Mouse (Mus musculus) intestine, embryonic 16.5 days (tissue): ENCODE results near the gene Smok3a. TPM values are rescaled to one million over a fixed set of nuclear protein-coding genes. Genes with fewer than 3 reads are reported as not detected.
"Not testable (repeated sequence)": the region's sequence is repeated elsewhere in the genome, so short reads cannot be mapped to it uniquely, and the experiment has no call there.

Experiments
- ATAC-seq: fragments of 200-750 bp; cut with Nextera tagmentation; 2 replicates; pipeline ENCODE4 v1.8.0; 2017; ENCODE audit warnings: moderate TSS enrichment, moderate library complexity
- H3K27ac ChIP-seq: fragments of 300-500 bp; sonication (generic); 2 replicates; pipeline ENCODE4 v1.5.1; 2014; ENCODE audit warnings: mild to moderate bottlenecking, low read length
- H3K27me3 ChIP-seq: fragments of 300-500 bp; sonication (generic); replicated peaks from 2 replicates; pipeline ENCODE4 v1.6.1; 2014; ENCODE audit warnings: low read length, control low read depth, mixed read lengths; ENCODE audit not compliant: control insufficient read depth, insufficient read depth
- H3K36me3 ChIP-seq: fragments of 300-500 bp; sonication (generic); 2 replicates; pipeline ENCODE4 v1.6.1; 2014; ENCODE audit warnings: low read length, control low read depth; ENCODE audit not compliant: control insufficient read depth, insufficient read depth
- H3K4me1 ChIP-seq: fragments of 300-500 bp; sonication (generic); 2 replicates; pipeline ENCODE4 v1.6.1; 2014; ENCODE audit warnings: low read length, control low read depth, mixed read lengths; ENCODE audit not compliant: control insufficient read depth, insufficient read depth
- H3K4me2 ChIP-seq: fragments of 300-500 bp; sonication (generic); 2 replicates; pipeline ENCODE4 v1.6.1; 2014; ENCODE audit warnings: low read depth, low read length, control low read depth
- H3K4me3 ChIP-seq: fragments of 300-500 bp; sonication (generic); 2 replicates; pipeline ENCODE4 v1.5.1; 2014; ENCODE audit warnings: mild to moderate bottlenecking, low read length
- H3K9ac ChIP-seq: fragments of 300-500 bp; sonication (generic); 2 replicates; pipeline ENCODE4 v1.6.1; 2014; ENCODE audit warnings: low read depth, low read length
- H3K9me3 ChIP-seq: fragments of 300-500 bp; sonication (generic); 2 replicates; pipeline ENCODE4 v1.6.1; 2016; ENCODE audit warnings: low read length, control low read depth; ENCODE audit not compliant: control insufficient read depth
- WGBS: fragments of 180-500 bp; shearing (Covaris S2); extraction: QIAGEN DNeasy Blood & Tissue Kit; methylation state at CpG from one replicate; pipeline ENCODE4 v1.1.7; 2014; 5-methylcytosine and 5-hydroxymethylcytosine counted together
- polyA plus RNA-seq: library from polyadenylated mRNA; unstranded; fragments of >200 nt; fragmentation: Nextera tagmentation; extraction: Ambion mirVana; gene quantifications from 2 replicates; pipeline ENCODE4 v1.2.1, GENCODE M21; 2015

Gene Smok3a
- polyA plus RNA-seq, result not detected in 2 replicates

- H3K36me3 ChIP-seq, H3K4me2 ChIP-seq, H3K27ac ChIP-seq, H3K9me3 ChIP-seq, H3K4me3 ChIP-seq, ATAC-seq, H3K27me3 ChIP-seq, H3K4me1 ChIP-seq, H3K9ac ChIP-seq: not testable (repeated sequence)
- 80% methylated on average over 3 of the region's 7 CpGs for WGBS
Observed at GRCm38 (mm10) chr5:138020961-138021479, at the start of gene Smok3a, which contains the start of gene Smok3b. TSS of gene Smok3a (plus strand) at chr5:138021261. TSS of gene Smok3b (plus strand) at chr5:138021429.

GRCm38 (mm10) chr5:137973161-137973560 lies 47.9 kb upstream of the Smok3a start:
- no peak for ATAC-seq
- Histone ChIP-seq H3K9ac (no peak overlapping the region), H3K4me2 (no peak overlapping the region), H3K9me3 (no peaks in the 10 kb centered on the region), H3K27ac (no peak overlapping the region), H3K4me1 (no peaks in the 10 kb centered on the region), H3K27me3 (no peaks in the 10 kb centered on the region), H3K4me3 (no peak overlapping the region), H3K36me3 (no peaks in the 10 kb centered on the region)
- WGBS, result 69% methylated on average over 2 of the region's 2 CpGs

GRCm38 (mm10) chr5:137973738-137974137 lies 47.3 kb upstream of the Smok3a start:
- Histone ChIP-seq H3K4me3 (no peak overlapping the region), H3K27me3 (no peaks in the 10 kb centered on the region), H3K4me1 (no peaks in the 10 kb centered on the region), H3K36me3 (no peaks in the 10 kb centered on the region), H3K4me2 (no peak overlapping the region), H3K9me3 (no peaks in the 10 kb centered on the region), H3K9ac (no peak overlapping the region), H3K27ac (no peak overlapping the region)
- WGBS, result 48% methylated on average over 3 of the region's 3 CpGs
- no peak for ATAC-seq

- Histone ChIP-seq H3K4me1 (no peaks in the 10 kb centered on the region), H3K27me3 (no peaks in the 10 kb centered on the region), H3K4me2 (no peak overlapping the region), H3K4me3 (no peak overlapping the region), H3K27ac (no peak overlapping the region), H3K9ac (no peak overlapping the region), H3K36me3 (no peaks in the 10 kb centered on the region), H3K9me3 (no peaks in the 10 kb centered on the region)
- ATAC-seq, result no peak
- 49% methylated on average over 3 of the region's 3 CpGs for WGBS
Observed at GRCm38 (mm10) chr5:137974724-137975123, 46.3 kb upstream of the Smok3a start.

GRCm38 (mm10) chr5:137975434-137975833 lies 45.6 kb upstream of the Smok3a start:
- H3K9me3 ChIP-seq, result no peaks in the 10 kb centered on the region
- ATAC-seq, result no peak
- H3K27ac ChIP-seq, result no peak overlapping the region
- H3K27me3 ChIP-seq, result no peaks in the 10 kb centered on the region
- H3K4me3 ChIP-seq, result no peak overlapping the region
- no peak overlapping the region for H3K9ac ChIP-seq
- H3K4me2 ChIP-seq, result no peak overlapping the region
- WGBS, result 69% methylated on average over 1 of the region's 1 CpGs
- no peaks in the 10 kb centered on the region for H3K36me3 ChIP-seq
- H3K4me1 ChIP-seq, result no peaks in the 10 kb centered on the region

GRCm38 (mm10) chr5:137977291-137977690 lies 43.8 kb upstream of the Smok3a start:
- H3K4me2 ChIP-seq, result no peak overlapping the region
- H3K27ac ChIP-seq, result no peak overlapping the region
- H3K4me3 ChIP-seq, result no peak overlapping the region
- no peak overlapping the region for H3K9ac ChIP-seq
- no peak for ATAC-seq
- H3K9me3 ChIP-seq, result no peaks in the 10 kb centered on the region
- H3K4me1 ChIP-seq, result no peaks in the 10 kb centered on the region; the same call in 1 of the 2 replicates
- H3K36me3 ChIP-seq, result no peaks in the 10 kb centered on the region
- H3K27me3 ChIP-seq, result no peaks in the 10 kb centered on the region
- WGBS, result 50% methylated on average over 1 of the region's 1 CpGs

GRCm38 (mm10) chr5:137979081-137979480 lies 42.0 kb upstream of the Smok3a start:
- no peaks in the 10 kb centered on the region for H3K27me3 ChIP-seq
- H3K27ac ChIP-seq, result no peak overlapping the region
- no peaks in the 10 kb centered on the region for H3K36me3 ChIP-seq
- H3K9me3 ChIP-seq, result no peaks in the 10 kb centered on the region
- 74% methylated on average over 2 of the region's 2 CpGs for WGBS
- ATAC-seq, result no peak
- H3K4me3 ChIP-seq, result no peak overlapping the region
- H3K4me1 ChIP-seq, result no peaks in the 10 kb centered on the region; the same call in 1 of the 2 replicates
- H3K4me2 ChIP-seq, result no peak overlapping the region
- no peak overlapping the region for H3K9ac ChIP-seq

GRCm38 (mm10) chr5:137981300-137981699 lies 39.8 kb upstream of the Smok3a start, which contains the start of gene Azgp1:
TSS of gene Azgp1 (plus strand) at chr5:137981520.
- ATAC-seq, result no peak
- no peaks in the 10 kb centered on the region for H3K27me3 ChIP-seq
- no peak within 1 kb of the TSS for H3K4me3 ChIP-seq
- H3K27ac ChIP-seq, result no peak within 1 kb of the TSS
- no peak within 1 kb of the TSS for H3K4me2 ChIP-seq
- no peaks in the 10 kb centered on the region for H3K9me3 ChIP-seq
- H3K4me1 ChIP-seq, result no peaks in the 10 kb centered on the region; the same call in 1 of the 2 replicates
- no peaks in the 10 kb centered on the region for H3K36me3 ChIP-seq
- H3K9ac ChIP-seq, result no peak within 1 kb of the TSS
- WGBS, result 65% methylated on average over 4 of the region's 4 CpGs

- H3K27ac ChIP-seq, result no peak overlapping the region
- no peak overlapping the region for H3K9ac ChIP-seq
- WGBS, result 86% methylated on average over 1 of the region's 1 CpGs
- no peak overlapping the region for H3K4me3 ChIP-seq
- no peaks in the 10 kb centered on the region for H3K9me3 ChIP-seq
- ATAC-seq, result no peak
- H3K4me2 ChIP-seq, result no peak overlapping the region
- H3K36me3 ChIP-seq, result no peaks in the 10 kb centered on the region
- H3K27me3 ChIP-seq, result no peaks in the 10 kb centered on the region
- no peaks in the 10 kb centered on the region; the same call in 1 of the 2 replicates for H3K4me1 ChIP-seq
Observed at GRCm38 (mm10) chr5:137986351-137986750, 34.7 kb upstream of the Smok3a start.

- no peak for ATAC-seq
- Histone ChIP-seq H3K4me1 (no peaks in the 10 kb centered on the region), H3K27me3 (no peaks in the 10 kb centered on the region), H3K36me3 (no peaks in the 10 kb centered on the region), H3K9me3 (no peaks in the 10 kb centered on the region), H3K9ac (no peak overlapping the region), H3K4me3 (no peak overlapping the region), H3K4me2 (no peak overlapping the region), H3K27ac (no peak overlapping the region)
- 89% methylated on average over 5 of the region's 5 CpGs for WGBS
Observed at GRCm38 (mm10) chr5:138009437-138009836, 11.6 kb upstream of the Smok3a start.
